Mouse (Mus musculus) erythroblast, embryonic 14.5 days (primary cell): ENCODE measurements around the gene Tbc1d9.

Experiments
- GATA1 ChIP-seq: IDR thresholded peaks from 2 replicates; pipeline ENCODE4 v1.6.1; 2012; ENCODE audit warnings: low read length, inconsistent platforms, mixed read lengths
- TAL1 ChIP-seq: IDR thresholded peaks from 3 replicates; pipeline ENCODE4 v1.6.1; 2012; ENCODE audit warnings: low read length, inconsistent platforms, mixed read lengths

GRCm38 (mm10) chr8:83315691-83316090 is 150.5 kb downstream of the Tbc1d9 start:
- no peak for TF ChIP-seq GATA1
- TF ChIP-seq TAL1, result no peak
